Mouse (Mus musculus): ENCODE results near the gene Cdc42bpa. TPM values are rescaled to one million over a fixed set of nuclear protein-coding genes. Genes with fewer than 3 reads are reported as not detected.
A peak's percentile ranks its signal among the peaks of the same experiment; 100 is the strongest.

The Cdc42bpa gene
- total RNA-seq, 4 experiments from 2014 or later, result 18.8 to 27.4 (median 24.2) TPM

GRCm38 (mm10) chr1:180162986-180163385 is 202.7 kb downstream of the Cdc42bpa start:
- no peak for DNase-seq (ENCODE audit: low spot score in 2 of 2)

DNA sequence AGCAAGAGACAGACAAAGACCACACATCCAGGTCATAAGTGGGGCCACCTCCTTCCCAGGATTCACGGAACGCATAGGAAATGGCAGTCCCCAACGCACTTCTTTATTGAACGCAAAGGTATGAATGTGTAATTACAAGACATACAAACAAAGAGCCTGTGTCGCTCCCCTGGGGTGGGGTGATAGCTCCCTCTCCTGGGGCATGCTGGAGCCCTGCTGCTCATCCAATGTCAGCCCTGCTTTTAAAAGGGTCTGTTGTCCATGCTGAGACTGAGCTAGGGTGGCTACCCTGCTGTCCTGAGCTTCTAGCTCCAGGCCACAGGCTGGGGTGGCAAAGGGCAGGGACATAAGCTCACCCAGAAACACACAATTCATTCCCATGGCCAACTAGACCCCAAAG is 206.3 kb downstream of the Cdc42bpa start:
- DNase-seq (ENCODE audit: low spot score in 2 of 2), result no peak

DNA sequence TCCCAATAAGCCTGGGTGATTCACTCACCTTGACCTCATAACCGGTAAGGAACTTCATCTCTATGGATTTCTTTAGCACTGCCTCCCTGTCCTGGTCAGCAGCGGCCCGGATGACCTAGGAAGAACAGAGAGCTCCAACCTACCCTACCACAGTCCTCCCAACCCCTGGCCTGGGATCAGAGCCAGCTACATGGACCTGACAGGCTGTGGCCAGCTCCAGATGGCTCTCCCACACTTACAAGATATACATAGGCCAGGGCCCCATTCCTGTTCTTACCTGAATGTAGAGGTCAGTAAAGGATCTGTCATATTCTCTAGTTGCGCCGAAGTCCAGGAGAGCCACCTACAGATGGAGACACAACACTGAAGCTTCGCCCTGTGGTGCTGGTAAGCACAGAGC is 208.0 kb downstream of the Cdc42bpa start:
- no peak for DNase-seq (ENCODE audit: low spot score in 2 of 2)

DNA sequence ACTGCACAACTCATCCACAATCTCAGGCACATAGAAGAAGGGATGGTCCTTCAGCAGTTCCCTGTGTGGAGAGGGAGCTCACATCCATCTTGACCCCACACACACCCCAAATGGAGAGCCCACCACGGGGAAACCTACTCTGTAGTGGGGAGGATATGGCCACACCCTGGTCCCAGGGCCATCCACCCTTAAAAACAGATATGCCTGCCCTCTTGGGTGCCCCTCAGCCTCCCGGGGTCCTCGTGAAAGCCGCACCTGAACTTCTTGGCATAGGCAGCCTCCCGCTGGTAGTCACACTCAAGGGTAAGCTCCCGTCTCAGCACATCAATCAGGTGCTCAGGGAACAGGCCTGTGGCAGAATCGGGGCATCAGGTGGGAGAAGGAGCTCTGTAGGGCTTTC is 208.9 kb downstream of the Cdc42bpa start:
- no peak for DNase-seq (ENCODE audit: low spot score in 2 of 2)

DNA sequence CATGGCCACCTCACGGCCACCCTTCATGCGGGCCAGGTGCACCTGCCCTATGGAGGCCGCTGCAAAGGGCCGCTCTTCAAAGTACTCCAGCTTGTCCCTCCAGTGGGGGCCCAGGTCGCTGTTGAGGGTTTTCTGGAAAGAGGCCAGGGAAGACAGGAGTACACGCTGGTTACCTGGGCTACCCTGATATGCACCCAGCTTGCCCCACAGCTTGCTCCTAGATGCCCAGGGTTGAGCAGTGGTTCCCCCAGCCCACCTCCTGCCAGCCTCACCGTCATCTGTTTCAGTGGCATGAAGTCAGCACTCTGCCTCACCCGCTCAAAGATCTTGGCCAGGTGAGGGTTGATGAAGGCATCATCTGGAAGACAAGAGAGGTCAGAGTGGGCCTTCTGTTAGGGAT is 209.8 kb downstream of the Cdc42bpa start:
- no peak for DNase-seq (ENCODE audit: low spot score in 2 of 2)

DNA sequence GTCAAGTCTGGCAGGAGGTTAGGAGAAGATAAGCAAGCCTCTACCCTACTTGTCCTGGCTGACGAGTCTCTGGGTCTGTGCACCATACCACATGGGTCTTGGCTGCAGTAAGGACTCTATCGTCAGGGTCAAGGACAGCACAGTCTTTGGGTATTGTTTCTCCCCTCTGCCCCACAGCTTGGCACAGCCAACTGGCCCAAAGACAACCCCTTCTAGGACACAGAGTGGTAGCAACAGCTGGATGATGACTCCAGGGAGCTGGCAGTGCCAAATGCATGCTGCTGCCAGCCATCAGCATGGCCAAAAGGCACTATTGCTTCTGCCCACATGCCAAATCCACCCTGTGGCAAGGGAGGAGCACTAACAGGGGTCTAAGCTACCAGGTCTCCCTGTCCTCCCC is 211.6 kb downstream of the Cdc42bpa start:
- peak in 1 of 2 experiments; percentile 46 for DNase-seq (ENCODE audit: low spot score in 2 of 2)

GRCm38 (mm10) chr1:180172600-180172999 is 212.3 kb downstream of the Cdc42bpa start:
- DNase-seq (ENCODE audit: low spot score in 2 of 2), result no peak

GRCm38 (mm10) chr1:180173017-180173416 is 212.7 kb downstream of the Cdc42bpa start:
- no peak for DNase-seq (ENCODE audit: low spot score in 2 of 2)

GRCm38 (mm10) chr1:180174718-180175117 is 214.4 kb downstream of the Cdc42bpa start:
- no peak for DNase-seq (ENCODE audit: low spot score in 2 of 2)

GRCm38 (mm10) chr1:180175167-180175566 is 214.9 kb downstream of the Cdc42bpa start:
- DNase-seq (ENCODE audit: low spot score in 2 of 2), result no peak

- DNase-seq (ENCODE audit: low spot score in 2 of 2), result no peak
Measured at GRCm38 (mm10) chr1:180175635-180176034, 215.4 kb downstream of the Cdc42bpa start.

GRCm38 (mm10) chr1:180176784-180177183 is 216.5 kb downstream of the Cdc42bpa start:
- DNase-seq (ENCODE audit: low spot score in 2 of 2), result no peak

GRCm38 (mm10) chr1:180178340-180178739 is 218.1 kb downstream of the Cdc42bpa start:
- DNase-seq (ENCODE audit: low spot score in 2 of 2), result no peak

DNA sequence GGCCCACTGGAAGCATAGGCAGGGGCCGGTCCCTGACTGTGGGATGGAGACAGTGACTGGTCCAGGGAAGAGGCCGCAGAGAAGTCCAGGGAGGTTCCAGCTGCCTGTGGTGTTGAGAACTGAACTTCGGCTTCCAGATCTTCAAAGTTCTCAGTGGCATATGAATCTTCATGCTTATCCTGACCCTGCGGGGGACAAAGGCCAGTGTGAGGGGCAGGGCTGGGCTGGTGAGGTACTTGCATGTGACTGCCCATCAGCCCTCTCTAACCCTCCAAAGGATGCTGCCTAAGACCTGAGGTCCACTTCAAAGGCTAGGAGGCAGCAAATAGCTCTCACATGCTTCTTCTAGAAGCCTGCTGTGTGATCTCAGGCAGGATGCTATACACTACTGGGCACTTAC is 218.8 kb downstream of the Cdc42bpa start:
- no peak for DNase-seq (ENCODE audit: low spot score in 2 of 2)

- DNase-seq (ENCODE audit: low spot score in 2 of 2), result peak; percentile 55 to 64
Measured at GRCm38 (mm10) chr1:180179840-180180239, 219.6 kb downstream of the Cdc42bpa start.

GRCm38 (mm10) chr1:180181304-180181965 is 221.2 kb downstream of the Cdc42bpa start:
- no peak for DNase-seq (ENCODE audit: low spot score in 2 of 2)

DNA sequence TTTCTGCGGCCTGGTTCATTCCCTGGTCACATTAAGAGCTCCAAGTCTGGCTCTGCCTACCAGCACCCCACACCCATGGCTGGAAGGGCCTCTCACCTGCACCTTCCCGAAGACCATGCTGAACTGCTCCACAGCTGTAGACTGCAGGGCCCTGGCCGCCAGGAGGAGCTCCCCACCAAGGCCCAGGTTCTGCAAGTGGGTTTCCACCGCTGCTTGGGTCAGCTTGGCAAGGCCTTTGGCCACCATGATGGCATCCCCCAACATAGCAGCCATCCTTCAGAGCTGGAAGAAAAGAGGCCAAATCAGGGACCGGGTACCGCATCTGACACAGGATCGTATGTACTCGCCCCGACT is 221.7 kb downstream of the Cdc42bpa start:
- DNase-seq (ENCODE audit: low spot score in 2 of 2), result no peak

DNA sequence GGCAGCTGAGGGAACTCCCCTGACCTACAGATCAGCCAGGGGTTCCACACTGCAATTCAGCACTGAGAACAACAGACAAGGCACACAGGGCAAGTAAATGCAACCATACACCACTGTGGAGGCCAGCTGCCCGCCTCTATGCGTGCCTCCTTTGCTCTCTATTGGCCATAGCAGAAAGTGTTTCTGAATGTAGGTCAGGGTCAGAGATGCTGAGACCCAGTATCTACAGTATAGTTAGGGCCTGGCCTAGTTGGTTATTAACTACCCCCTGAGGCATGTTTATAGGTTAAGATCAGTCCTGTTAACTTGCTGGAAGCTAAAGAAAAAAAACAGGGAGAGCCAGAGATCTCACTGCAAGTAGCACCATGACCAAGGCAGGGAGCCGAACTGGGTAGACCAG is 222.5 kb downstream of the Cdc42bpa start:
- no peak for DNase-seq (ENCODE audit: low spot score in 2 of 2)

DNA sequence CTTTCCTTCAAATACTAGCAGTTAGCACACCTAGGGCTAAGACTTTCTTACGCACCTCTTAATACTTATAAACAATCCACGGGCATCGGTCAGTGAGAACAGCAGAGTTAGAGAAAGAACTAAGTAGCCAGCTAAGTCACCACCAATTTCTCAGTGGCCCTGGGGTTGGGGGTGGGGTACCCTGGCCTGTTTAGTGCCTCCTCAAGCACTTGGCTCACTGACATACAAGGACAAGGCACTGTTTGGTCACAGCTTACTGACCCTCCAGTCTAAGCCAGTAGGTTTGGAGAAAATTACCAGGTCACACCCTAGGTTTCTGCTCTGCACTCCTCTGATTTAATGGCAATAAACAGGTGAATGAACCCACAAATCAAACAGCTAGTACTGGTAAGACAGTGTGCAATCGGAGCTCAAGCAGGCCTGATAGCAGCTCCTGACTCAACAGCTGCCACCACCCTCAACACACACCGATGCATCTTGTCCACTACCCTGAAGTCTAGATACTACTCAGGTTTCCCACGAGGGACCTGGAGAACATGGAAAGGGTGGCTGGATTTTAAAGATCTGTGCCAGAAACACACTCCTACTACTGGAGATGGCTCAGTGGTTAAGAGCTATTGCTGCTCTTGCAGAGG is 223.4 kb downstream of the Cdc42bpa start:
- no peak for DNase-seq (ENCODE audit: low spot score in 2 of 2)

DNA sequence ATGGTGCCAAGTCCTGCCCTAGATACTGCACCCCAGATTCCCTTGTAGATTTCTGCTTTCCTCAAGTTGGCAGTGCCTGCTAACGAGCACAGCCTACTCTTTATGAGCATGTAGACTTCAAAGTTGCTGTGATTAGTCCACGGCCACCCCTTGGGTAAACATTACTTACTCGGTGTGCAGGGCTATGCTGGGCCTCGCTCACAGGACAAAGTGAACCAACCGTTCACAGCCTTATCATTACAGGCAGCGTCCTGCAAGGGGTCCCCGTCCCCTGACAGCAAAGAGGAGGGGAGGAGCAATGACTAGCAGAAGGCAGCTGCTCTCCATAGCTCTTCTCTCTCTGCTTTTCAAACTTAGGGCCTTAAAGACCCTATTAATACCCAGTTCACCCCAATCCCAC is 224.5 kb downstream of the Cdc42bpa start:
- DNase-seq (ENCODE audit: low spot score in 2 of 2), result no peak

DNA sequence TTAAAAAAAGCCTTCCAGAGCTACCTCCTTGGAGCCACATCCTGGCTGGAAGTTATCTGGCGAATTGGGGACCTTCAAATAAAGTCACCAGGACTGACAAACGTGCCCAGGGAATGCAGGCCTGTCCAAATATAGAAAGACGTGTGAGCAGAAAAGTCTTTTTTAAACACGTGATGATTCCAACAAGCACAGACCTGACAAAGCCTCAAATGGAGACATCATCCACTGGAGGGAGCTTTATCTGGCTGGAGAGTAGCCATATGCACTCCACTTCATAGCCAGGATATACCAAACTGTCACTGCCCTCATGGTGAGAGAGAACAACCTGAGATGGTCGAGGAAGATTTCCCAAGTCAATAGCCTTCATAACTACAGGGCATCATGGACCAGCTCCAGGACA is 225.6 kb downstream of the Cdc42bpa start:
- no peak for DNase-seq (ENCODE audit: low spot score in 2 of 2)

- DNase-seq (ENCODE audit: low spot score in 2 of 2), result no peak
Measured at GRCm38 (mm10) chr1:180186371-180186770, 226.1 kb downstream of the Cdc42bpa start.

DNA sequence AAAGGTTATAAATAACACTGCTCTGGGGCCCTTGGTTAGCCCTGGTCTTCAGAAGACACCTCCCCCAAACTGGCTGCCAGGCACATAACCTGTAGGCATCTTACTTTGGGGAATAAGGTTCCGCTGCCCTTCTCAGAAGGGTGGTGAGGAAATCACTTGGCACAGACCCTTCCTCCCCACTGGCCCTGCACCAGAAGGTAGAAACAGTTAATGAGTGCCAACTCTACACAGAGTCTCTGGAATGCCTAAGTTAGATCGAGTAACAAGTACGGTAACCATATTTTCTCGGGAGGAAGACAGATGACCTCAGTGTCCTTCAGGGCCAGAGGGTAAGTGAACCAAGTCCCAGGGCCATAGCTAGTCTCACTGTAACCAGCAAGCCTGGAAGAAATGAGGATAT is 228.7 kb downstream of the Cdc42bpa start:
- DNase-seq (ENCODE audit: low spot score in 2 of 2), result peak; percentile 68 to 84

Measured in gastrocnemius, adult 8-10 months (tissue).